Mouse (Mus musculus): ENCODE results near the gene Plpp7.
A peak's percentile ranks its signal among the peaks of the same experiment; 100 is the strongest.

Plpp7 gene

DNA sequence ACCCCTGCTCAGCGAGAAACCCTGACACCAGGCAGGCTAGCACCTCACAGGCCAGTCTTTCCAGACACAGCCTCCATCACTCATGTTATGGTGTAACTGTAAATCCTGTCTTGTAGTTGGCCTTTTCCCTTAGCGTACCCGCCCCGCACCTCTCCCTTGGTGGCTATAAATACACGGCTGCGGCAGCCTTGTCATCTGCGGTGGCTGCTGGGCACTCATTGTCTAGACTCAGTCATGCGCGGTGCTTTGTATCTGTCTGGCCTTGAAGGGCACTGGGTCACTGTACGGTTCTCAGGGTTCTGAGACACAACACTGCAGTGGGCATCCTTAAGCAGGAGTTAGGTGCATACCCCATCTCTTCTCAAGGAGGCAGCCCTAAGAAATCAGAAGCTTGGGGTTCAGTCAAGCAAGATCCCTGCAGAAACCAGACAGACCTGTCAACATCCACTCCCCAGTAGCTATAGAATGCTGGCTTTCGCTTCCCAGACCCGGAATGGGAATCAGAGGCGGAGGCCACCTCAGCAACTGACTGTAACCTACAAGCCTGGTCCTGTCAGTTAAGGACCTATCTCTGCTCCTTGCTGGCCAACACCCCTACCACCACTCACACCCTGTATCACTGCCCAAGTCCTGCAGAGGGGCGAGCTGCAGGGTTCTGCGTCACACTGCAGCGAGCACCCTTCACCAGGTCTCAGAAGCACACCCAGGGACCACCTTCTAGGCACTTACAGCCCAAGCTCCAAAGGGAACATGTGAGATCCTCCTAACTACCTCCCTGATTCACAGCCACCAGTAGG, 10.0 kb downstream of the Plpp7 start:
- DNase-seq = no peak

GRCm38 (mm10) chr2:32105930-32106329, 10.6 kb downstream of the Plpp7 start:
- no peak for DNase-seq

DNA sequence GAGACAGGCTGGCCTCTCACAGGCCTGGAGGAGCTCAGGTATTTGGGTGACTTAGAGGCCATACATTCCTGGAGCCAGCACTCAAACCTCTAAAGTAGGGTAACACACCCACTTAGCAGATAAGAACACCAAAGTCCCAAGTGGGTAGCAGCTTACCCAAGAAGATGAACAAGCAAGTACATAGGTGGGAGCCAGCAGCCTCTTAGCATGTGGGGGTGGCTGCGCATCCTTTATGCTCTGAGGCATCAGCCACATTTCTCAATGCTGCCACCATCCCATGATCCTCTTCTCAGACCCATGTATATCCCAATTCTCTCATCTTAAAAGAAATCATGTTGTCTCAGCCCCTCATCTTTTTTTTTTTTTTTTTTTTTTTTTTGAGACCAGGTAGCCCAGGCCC, 15.9 kb downstream of the Plpp7 start:
- DNase-seq = no peak

DNA sequence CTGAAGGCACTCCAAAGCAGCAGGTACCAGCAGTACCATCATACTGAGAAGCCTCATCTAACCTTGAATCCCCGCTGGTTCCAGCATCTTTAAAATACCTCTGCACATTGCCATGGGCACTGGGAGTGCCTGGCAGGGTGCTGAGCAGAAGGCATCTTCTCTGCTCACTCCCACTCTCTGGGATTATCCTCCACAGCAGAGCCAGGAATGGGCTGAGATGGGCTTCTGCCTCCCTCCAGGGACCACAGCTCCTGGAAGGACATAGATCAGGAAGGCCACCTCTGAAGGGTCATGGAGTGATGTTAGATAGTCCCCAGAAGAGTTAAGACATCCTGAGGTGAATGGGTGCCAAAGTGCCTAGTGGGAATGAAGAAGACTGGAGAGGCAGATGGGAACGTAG, 17.2 kb downstream of the Plpp7 start:
- no peak for DNase-seq

GRCm38 (mm10) chr2:32115851-32116268, 20.5 kb downstream of the Plpp7 start:
- no peak for DNase-seq

DNA sequence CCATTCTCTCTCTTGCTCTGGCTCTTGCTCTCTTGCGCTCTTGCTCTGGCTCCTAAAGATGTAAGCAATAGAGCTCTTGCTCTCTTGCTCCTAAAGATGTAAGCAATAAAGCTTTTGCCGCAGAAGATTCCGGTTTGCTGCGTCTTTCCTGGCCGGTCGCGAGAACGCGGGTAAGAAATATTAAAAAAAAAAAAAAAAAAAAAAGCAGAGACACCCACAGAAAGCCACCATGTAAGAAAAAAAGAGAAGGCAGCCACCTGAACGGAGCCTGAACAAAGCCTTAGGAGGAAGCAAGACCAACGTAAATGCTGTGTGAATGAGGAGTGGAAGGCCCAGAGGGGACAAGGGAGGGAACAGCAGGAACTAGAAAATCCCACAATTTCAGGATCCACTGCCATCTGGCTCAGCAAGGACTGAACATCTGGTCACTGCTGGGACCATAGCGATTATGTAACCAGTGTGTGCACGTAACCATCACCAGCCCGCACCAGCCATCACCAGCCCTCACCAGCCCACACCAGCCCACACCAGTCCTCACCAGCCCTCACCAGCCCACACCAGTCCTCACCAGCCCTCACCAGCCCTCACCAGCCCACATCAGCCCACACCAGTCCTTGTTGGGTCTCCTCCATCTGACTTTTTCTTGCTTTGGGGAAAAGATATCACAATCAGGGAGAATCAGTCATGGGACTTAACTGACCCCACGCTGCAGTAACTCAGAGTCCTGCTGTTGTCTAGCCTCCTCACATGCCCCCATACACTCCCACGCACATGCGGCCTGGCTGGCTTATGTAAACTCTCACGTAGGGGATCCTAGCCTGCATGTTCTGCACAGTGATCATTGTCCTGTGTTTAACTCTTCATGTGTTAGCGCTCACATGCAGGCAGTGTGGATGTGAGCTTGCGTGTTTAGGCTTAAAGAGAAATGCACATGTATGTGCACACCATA, 24.7 kb downstream of the Plpp7 start:
- DNase-seq = no peak

DNA sequence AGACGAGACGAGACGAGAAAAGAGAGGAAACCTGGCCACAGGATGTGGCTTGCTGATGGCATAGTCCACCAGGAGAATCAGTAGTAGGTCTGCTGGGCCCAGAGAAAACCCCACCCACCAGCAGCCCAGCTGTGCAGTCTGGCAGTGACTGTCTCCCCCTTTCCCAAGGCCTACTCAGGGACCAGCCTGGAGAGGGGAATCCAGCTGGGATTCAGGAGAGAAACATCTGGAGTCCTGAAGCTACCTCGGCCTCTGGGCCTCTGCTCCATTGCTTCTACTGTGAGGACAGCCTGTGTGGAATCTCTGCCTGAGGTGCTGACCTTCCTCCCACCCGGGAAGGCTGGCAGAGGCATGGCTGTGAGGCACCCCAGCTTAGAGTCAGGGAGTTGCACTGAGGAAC, 25.8 kb downstream of the Plpp7 start:
- DNase-seq = no peak

DNA sequence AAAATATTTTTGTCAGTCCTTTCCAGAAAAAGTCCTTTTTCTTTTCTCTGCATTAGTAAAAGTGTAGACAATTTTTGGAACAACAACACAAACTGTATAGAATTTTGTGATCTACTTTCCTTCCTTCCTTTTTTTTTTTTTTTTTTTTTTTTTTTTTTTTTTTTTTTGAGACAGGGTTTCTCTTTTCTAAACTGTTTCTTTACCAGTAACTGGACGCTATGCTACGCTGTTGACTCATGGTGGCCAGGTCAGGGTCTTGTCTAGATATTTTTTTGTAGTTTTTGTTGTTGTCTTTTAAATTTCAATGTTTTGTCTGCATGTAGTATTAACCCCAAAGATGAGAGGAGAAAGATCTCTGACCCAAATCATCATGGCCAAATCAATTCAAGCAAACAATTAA, 26.5 kb downstream of the Plpp7 start:
- no peak for DNase-seq

GRCm38 (mm10) chr2:32127653-32128535, 32.6 kb downstream of the Plpp7 start:
- DNase-seq = no peak

DNA sequence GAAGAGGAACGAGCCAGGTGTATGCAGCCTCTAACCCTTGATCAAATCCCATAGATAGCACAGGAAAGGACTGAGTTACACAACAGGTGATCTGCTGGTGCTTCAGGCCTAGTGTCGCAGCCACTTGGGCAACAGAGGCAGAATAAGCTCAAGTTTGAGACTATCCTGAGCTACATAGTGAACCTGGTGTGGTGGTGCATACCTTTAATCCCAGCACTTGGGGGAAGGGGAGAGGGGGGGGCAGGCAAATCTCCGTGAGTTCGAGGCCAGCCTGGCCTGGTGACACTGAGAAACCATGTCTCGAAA, 33.2 kb downstream of the Plpp7 start:
- DNase-seq = no peak

- no peak for DNase-seq
These were observed 34.2 kb downstream of the Plpp7 start for GRCm38 (mm10) chr2:32129383-32130074.

DNA sequence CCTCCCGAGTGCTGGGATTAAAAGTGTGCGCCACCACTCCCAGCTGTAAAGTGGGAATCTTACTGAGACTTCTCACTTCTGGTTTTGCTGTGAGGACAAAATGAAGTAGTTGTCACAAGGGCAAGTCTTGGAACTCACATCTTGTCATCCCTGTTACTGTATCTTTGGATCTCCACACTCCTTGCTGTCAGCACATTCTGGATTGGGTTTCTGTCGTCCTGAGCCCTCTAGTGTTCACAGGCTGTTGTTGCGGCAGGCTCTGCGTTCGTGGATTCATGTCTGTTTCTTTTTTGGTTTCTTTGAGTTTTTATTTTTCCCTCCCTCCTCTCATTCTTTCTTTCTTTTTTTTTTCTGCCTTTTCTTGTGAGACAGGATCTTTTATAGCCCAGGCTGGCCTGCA, 35.1 kb downstream of the Plpp7 start:
- peak; percentile 36 for DNase-seq

- no peak for DNase-seq
These were observed 36.0 kb downstream of the Plpp7 start for GRCm38 (mm10) chr2:32131205-32131834.

DNA sequence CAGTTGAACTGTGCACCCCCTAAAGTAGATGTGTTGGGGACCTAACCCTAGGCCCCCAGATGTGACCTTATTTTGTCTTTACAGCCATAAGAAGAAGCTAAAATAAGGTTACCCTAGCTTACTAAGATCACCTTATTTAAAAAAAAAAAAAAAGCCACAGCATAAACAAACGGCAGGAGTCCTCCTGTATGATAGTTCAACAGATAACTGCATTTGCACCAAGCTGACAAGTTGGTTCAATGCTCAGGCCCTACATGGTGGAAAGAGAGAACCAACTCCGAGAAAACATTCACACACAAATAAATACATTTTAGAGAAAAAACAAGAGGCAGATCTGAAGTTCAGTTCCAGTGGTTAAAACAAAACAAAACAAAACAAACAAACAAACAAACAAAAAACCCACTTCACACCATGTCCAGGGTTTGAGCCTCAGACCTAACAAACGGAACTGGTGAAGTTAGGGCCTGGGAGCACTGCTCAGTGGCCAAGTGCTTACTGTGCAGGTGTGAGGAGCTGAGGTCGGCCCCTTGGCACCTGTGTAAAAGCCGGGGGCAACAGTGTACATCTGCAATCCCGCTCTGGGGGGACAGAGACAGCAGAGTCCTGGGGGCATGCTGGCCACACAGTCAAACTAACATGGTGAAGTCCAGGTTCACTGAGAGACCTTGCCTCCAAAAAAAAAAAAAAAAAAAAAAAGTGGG, 36.7 kb downstream of the Plpp7 start:
- no peak for DNase-seq

DNA sequence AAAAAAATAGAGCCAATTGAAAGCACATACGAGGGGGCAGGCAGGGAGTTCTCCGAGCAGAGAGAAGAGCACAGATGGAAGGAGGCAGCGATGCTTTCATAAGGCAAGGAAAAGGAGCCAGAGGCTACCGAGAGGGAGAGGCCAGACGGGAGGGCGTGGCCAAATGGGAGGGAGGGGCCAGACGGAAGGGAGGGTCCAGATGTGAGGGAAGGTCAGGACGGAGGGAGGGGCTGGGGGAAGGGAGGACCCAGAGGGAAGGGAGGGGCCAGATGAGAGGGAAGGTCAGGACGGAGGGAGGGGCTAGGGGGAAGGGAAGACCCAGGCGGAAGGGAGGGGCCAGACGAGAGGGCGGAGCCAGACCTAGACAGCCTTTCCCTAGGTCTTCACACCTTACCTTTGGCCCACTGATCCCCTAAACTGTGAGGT, 37.3 kb downstream of the Plpp7 start:
- DNase-seq = peak; percentile 67

DNA sequence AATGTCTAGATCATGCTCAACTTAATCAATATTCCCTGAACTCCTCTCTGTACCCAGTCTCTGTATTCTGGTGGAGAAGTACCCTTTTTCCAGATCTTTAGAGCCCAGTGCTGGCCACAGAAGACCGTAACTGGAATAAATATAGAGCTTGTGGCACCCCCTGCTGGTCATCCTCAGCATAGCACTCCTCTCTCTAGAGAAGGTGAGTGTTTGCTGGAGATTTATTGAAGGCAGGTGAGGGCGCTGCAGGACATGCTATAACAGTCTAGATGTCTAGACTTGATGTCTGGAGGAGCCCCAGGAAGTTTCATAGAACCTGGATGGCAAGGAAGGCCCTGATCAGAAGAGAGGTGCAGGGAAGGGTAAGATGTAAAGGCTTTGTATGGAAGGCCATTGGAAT, 38.7 kb downstream of the Plpp7 start:
- DNase-seq = peak; percentile 92

DNA sequence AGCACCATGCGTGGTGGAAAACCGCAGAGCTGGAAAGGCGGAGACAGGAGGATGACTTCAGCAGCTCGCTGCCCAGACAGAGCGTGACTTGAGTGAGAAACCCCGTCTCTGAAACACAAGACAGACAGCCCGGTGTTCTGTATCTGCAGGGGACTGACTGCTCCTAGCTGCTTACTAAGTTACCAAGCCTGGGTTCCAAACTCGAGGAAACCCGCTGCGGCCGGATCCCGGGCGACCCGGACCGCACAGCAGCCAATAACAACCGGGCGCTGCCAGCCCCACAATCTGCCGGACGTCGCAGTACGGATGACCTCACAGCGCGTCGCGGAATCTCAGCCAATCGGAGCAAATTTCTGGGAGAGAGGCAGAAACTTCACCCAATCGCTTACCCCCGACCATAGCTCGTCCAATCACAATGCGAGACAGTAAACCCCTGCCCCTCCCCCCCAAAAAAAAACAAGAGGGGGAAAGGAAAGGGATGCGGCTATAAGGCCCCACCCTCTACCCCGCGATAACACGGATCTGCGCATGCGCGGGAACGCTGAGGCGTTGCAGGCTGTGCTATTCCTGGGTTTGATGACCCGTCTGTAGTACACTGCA, 42.4 kb downstream of the Plpp7 start:
- DNase-seq = peak; percentile 98

DNA sequence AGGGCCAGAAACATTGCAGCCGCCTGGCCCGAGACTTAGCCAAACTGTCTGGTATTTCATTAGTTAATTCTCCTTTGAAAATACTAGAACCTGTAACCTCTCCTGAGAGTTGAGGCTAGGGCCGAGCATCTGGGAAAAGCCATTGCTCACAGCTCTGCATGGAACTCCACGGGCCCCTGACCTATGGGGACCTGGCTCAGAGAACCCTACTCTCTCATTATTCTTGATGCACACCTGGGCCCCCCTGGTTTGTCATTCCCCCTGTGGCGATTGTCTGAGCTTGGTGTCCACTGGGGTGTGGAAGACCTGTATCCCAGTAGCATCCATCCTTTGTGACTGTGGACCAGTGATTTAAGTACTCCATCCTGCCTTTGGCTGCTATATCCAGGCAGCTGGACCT, 44.0 kb downstream of the Plpp7 start:
- no peak for DNase-seq

DNA sequence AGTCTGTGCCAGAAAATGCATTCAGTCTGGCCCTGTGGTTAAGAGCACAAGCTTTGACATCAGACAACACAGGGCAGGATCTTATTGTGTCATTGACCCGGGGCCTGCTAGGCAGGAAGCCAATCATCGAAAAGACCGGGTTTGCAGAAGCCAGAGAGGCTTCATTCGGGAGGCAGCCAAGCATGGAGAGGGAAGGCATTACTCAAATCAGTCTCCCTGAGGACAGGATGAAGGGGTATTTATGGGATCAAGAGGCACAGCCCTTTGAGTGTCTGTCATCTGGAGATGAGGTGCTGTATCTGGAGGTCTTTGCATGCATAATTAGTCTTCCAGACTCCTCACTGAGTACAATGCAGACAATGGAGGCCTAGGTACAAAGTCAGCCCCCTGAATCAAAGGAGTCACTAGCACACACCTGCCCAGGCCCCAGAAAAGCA, 45.2 kb downstream of the Plpp7 start:
- DNase-seq = peak; percentile 79

DNA sequence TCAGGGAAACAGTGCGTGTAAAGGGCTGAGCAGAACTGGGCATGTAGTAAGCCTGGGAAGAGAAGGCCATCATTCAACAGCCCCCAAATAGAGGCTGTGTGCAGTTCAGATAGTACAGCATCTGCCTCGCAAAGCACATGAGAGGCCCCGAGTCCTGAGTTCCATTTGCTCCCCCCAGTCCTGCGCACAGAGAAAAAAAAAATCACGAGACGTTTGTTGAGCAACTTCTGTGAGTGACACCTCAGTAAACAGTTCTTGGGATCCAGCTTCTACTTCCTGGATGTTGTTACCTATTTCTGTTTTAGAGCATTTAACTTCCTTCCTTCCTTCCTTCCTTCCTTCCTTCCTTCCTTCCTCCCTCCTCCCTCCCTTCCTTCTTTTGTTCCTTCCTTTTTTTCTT, 46.3 kb downstream of the Plpp7 start:
- no peak for DNase-seq

GRCm38 (mm10) chr2:32142368-32142767, 47.0 kb downstream of the Plpp7 start:
- no peak for DNase-seq

All from kidney, adult 11 months (tissue).